Mouse (Mus musculus) G1E (cell line): Measurements from ENCODE around the gene Col15a1. TPM values are rescaled to one million over a fixed set of nuclear protein-coding genes. Genes with fewer than 3 reads are reported as not detected.

Experiments
- ATAC-seq: 2 replicates; pipeline ENCODE4 v1.8.0; 2016; ENCODE audit warnings: mild to moderate bottlenecking; ENCODE audit not compliant: insufficient number of reproducible peaks, poor library complexity, low FRiP score, severe bottlenecking; ENCODE audit errors: extremely low read depth
- DNase-seq: peaks from one replicate; pipeline ENCODE4 v3.0.0; 2012; ENCODE audit warnings: low spot score
- H3K27me3 ChIP-seq: 2 replicates; pipeline ENCODE4 v1.6.1; 2012; ENCODE audit warnings: mild to moderate bottlenecking, low read length, inconsistent platforms; ENCODE audit not compliant: insufficient read depth
- H3K36me3 ChIP-seq: replicated peaks from 2 replicates; pipeline ENCODE3; 2012; ENCODE audit warnings: mild to moderate bottlenecking, inconsistent platforms
- H3K4me1 ChIP-seq: 2 replicates; pipeline ENCODE4 v1.6.1; 2012; ENCODE audit warnings: low read depth, low read length, inconsistent platforms, mixed read lengths; ENCODE audit not compliant: insufficient read depth
- H3K4me3 ChIP-seq: 2 replicates; pipeline ENCODE4 v1.5.1; 2012; ENCODE audit warnings: low read depth, mild to moderate bottlenecking, inconsistent platforms, low read length, moderate library complexity, mixed read lengths
- H3K9me3 ChIP-seq: replicated peaks from 2 replicates; pipeline ENCODE4 v1.6.1; 2012; ENCODE audit warnings: inconsistent platforms
- CTCF ChIP-seq: IDR thresholded peaks from 2 replicates; pipeline ENCODE4 v1.5.1; 2012; ENCODE audit warnings: low read depth, low read length, inconsistent platforms, mixed read lengths
- GATA1 ChIP-seq: IDR thresholded peaks from 2 replicates; pipeline ENCODE4 v1.6.1; 2012; ENCODE audit warnings: borderline replicate concordance, low read length, inconsistent platforms, mixed read lengths
- GATA2 ChIP-seq: IDR thresholded peaks from 2 replicates; pipeline ENCODE4 v1.6.1; 2012; ENCODE audit warnings: low read depth, low read length, inconsistent platforms, borderline replicate concordance
- POLR2AphosphoS5 ChIP-seq: IDR thresholded peaks from 2 replicates; pipeline ENCODE4 v1.6.1; 2012; ENCODE audit warnings: low read depth, low read length, inconsistent platforms; ENCODE audit not compliant: insufficient replicate concordance
- TAL1 ChIP-seq: conservative IDR thresholded peaks from 2 replicates; pipeline ENCODE4 v1.6.1; 2012; ENCODE audit warnings: low read depth, low read length, inconsistent platforms, mixed read lengths
- polyA plus RNA-seq: library from polyadenylated mRNA; stranded (reverse); fragments of >175 nt; gene quantifications from 2 replicates; pipeline ENCODE4 v1.2.3, GENCODE M21; 2012
- total RNA-seq, 2 experiments: library from RNA; stranded (forward) in 1 of 2; stranded (reverse) in 1 of 2; fragments of 200-1000 nt in 1 of 2; fragments of >200 nt in 1 of 2; fragmentation: Nextera tagmentation in 1 of 2; gene quantifications; 2 replicates each; pipeline ENCODE4 v1.2.3; 2014 to 2017

Gene Col15a1
- total and polyA plus RNA-seq, 3 experiments, result 0.22 TPM; not detected in 2

- Histone ChIP-seq H3K4me1 (no peaks in the 10 kb centered on the region), H3K4me3 (no peak overlapping the region), H3K9me3 (peaks cover 10% of the 10 kb centered on the region), H3K27me3 (no peaks in the 10 kb centered on the region), H3K36me3 (no peaks in the 10 kb centered on the region)
- DNase-seq, result no peak
- no peak for ATAC-seq
- no peak for TF ChIP-seq POLR2AphosphoS5
- no peak for TF ChIP-seq GATA2
- no peak for TF ChIP-seq GATA1
- TF ChIP-seq TAL1, result no peak
- TF ChIP-seq CTCF, result no peak
Measured at GRCm38 (mm10) chr4:47272452-47273130, 64.6 kb downstream of the Col15a1 start.

- no peaks in the 10 kb centered on the region for H3K4me1 ChIP-seq
- H3K36me3 ChIP-seq, result no peaks in the 10 kb centered on the region
- H3K27me3 ChIP-seq, result no peaks in the 10 kb centered on the region
- TF ChIP-seq GATA2, result no peak
- no peak for TF ChIP-seq TAL1
- TF ChIP-seq CTCF, result no peak
- TF ChIP-seq POLR2AphosphoS5, result no peak
- TF ChIP-seq GATA1, result no peak
- no peak overlapping the region for H3K4me3 ChIP-seq
- H3K9me3 ChIP-seq, result peaks cover 7% of the 10 kb centered on the region
- no peak for ATAC-seq
- DNase-seq, result no peak
Measured at GRCm38 (mm10) chr4:47273795-47274194, 65.8 kb downstream of the Col15a1 start.

DNA sequence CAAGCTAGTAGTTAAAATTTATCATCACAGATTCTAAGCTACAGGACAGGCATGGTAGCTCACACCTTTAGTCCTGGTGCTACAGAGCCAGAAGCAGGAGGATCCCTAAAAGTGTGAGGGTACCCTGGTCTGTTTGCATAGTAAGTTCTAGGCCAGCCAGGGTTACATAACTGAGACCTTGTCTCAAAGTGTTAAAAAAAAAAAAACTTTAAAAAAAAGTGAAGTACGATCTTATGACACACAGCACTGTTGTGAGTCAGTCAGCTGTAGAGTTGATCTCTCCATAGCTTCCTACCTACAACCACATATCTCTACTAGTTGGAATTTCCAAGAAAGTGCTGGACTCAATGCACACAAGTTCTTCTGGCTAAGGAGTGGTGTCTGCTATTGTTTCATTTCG, 67.0 kb downstream of the Col15a1 start:
- H3K9me3 ChIP-seq, result peaks cover 15% of the 10 kb centered on the region
- H3K4me3 ChIP-seq, result no peak overlapping the region
- no peaks in the 10 kb centered on the region for H3K36me3 ChIP-seq
- ATAC-seq, result no peak
- no peaks in the 10 kb centered on the region for H3K4me1 ChIP-seq
- no peak for TF ChIP-seq GATA1
- TF ChIP-seq TAL1, result no peak
- no peak for TF ChIP-seq CTCF
- TF ChIP-seq GATA2, result no peak
- no peak for TF ChIP-seq POLR2AphosphoS5
- DNase-seq, result no peak
- H3K27me3 ChIP-seq, result no peaks in the 10 kb centered on the region

DNA sequence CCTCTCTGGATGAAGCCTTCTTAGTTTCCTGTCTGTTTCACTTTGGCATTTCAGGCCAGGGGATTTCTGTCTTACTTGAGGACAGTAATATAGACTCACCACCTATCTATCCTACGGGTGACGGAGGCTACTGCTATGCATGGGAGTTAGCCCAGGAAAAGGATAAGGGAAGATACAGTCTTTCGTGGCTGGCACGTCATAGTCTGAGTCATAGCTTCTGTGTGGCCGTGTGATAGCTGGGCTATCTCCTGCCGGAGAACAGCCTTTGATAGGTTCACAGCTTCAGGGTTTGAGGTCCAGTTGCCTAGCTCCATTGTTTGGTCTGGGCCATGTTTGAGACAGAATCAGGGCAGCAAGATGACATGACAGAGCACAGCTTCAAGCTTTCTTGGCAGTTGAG, 70.4 kb downstream of the Col15a1 start:
- TF ChIP-seq CTCF (no peak), POLR2AphosphoS5 (no peak), GATA1 (no peak), GATA2 (no peak), TAL1 (no peak)
- Histone ChIP-seq H3K27me3 (no peaks in the 10 kb centered on the region), H3K4me1 (no peaks in the 10 kb centered on the region), H3K36me3 (no peaks in the 10 kb centered on the region), H3K9me3 (peaks cover 20% of the 10 kb centered on the region), H3K4me3 (no peak overlapping the region)
- DNase-seq, result no peak
- no peak for ATAC-seq

- Histone ChIP-seq H3K4me3 (no peak overlapping the region), H3K36me3 (no peaks in the 10 kb centered on the region), H3K9me3 (peaks cover 21% of the 10 kb centered on the region), H3K27me3 (no peaks in the 10 kb centered on the region), H3K4me1 (no peaks in the 10 kb centered on the region)
- no peak for DNase-seq
- no peak for TF ChIP-seq TAL1
- TF ChIP-seq GATA1, result no peak
- TF ChIP-seq GATA2, result no peak
- no peak for TF ChIP-seq POLR2AphosphoS5
- TF ChIP-seq CTCF, result no peak
- ATAC-seq, result no peak
Measured at GRCm38 (mm10) chr4:47279085-47279707, 71.2 kb downstream of the Col15a1 start.

DNA sequence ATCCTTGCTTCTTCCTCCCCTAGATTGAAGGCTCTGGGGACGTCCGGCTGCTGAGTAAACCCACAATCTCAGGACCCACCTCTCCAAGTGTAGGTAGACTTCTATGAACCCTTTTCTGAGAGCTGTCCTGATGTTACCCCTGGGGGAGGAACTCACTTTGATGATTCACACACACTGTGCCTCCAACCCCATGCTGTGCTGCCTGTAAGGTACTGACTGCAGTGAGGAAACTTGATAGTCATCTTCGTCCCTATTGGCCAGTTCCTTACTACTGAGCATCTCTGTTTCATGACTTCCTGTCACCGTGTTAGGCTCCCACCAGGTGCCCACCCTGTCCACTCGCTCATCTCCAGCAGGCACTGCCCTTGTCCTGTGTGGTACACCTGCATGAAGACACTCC, 72.2 kb downstream of the Col15a1 start:
- no peaks in the 10 kb centered on the region for H3K4me1 ChIP-seq
- no peak for TF ChIP-seq GATA2
- TF ChIP-seq POLR2AphosphoS5, result no peak
- TF ChIP-seq CTCF, result no peak
- ATAC-seq (no peak), DNase-seq (no peak)
- H3K36me3 ChIP-seq, result no peaks in the 10 kb centered on the region
- peaks cover 21% of the 10 kb centered on the region for H3K9me3 ChIP-seq
- no peaks in the 10 kb centered on the region for H3K27me3 ChIP-seq
- H3K4me3 ChIP-seq, result no peak overlapping the region
